Mouse (Mus musculus) cerebellum, adult 11 months (tissue): Measurements from ENCODE around the gene Higd1a.

Source experiments
- DNase-seq: peaks from one replicate; pipeline ENCODE4 v3.0.0; 2022

Gene Higd1a

DNA sequence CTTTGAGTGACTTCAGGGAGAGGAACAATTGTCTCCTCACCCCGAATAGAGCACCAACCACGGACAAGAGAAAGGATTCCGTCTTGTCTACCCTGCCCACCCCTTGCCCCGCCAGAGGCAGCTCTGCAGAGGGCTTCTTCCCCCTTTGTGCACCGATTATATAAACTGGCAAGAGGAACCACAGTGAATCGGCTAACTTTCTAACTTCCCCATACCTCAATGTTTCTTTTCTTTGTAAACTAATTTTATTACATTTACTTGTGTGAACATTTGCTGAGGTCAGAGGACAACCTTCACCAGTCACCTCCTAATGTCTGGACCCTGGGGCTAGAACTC lies at the start of gene Higd1a:
Gene Higd1a, minus strand, starts transcription at position 210 of the 336 bp plus-strand sequence.
- DNase-seq: no peak

DNA sequence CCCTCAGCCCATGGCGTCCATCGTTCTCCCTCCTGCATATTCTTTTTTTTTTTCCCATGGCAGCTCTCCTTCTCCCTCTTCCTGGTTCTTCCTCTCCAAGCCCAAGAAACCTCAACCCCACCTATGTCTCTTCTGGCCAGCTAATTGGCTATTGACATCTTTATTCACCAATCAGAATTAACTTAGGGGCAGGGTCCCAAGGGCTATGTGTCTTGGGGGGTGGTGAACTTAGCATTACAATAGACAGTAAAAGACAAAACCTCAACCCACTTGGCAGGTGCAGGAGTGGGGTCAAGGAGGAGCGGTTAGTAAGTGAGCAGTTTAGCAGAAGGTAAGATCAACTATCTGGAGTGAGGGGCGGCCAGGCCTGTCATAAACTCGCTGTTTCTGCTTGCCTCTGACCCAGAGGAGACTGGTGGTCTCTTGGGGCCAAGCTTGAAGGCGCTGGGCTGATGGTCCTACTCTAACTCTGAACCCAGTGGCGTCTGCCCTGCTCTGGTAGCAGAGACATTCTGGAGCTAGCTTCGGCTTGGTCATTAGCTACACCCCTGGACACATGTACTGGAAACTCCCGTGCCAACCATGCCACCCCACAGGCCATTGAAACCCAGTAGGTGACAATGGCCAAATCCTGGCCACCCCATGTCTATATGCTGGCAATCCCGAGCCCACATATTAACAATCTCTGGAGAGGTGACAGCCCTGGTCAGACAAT lies 49.4 kb upstream of the Higd1a start:
- no peak for DNase-seq

- DNase-seq: no peak
These were observed 48.3 kb upstream of the Higd1a start for GRCm38 (mm10) chr9:121906456-121906855.

DNA sequence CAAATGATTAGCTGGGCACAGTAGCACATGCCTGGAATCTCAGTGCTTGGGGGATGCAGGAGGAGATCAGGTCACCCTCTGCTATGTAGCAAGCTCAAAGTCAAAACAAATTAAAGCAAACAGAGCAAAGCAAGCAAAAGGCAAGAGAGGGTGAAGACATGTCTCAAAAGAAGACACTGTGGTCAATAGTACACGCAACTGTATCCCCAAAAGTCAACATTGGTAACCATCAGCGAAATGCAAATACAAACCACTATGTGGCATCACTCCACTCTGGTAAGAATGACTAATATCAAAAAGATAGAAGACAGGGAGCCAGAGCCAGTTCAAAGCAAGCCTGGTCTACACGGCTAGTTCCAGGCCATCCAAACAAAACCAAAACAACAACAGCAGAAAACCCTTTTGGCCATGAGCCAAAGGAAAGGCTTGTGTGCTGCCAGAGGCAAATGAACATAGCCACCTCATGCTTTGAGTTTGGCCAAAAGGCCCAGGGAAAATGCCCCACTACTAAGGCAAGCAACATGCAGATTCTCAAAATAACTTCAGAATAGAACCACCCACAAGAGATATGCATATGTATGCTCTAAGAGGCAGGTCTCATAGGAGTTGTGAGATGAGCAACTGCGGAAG lies 47.5 kb upstream of the Higd1a start:
- no peak for DNase-seq

- no peak for DNase-seq
These were observed 46.8 kb upstream of the Higd1a start for GRCm38 (mm10) chr9:121904946-121905345.

DNA sequence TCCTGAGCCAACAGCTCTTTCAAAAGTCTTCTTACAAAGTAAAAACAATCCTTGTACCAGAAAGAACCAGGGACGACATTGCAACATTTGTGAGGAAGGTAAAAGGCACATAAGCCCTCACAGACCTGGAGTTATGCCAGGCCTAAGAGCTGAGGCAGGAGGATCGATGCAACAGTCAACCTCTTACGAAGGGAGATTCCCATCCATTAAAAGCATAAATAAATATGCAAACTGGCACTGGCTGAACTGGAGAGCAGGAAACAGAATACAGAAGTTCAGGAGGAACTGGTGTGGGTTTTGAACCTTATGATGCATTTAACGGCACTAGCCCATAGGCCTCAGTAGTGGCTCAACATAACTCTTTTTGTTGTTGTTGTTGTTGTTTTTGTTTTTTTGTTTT lies 46.2 kb upstream of the Higd1a start:
- no peak for DNase-seq

DNA sequence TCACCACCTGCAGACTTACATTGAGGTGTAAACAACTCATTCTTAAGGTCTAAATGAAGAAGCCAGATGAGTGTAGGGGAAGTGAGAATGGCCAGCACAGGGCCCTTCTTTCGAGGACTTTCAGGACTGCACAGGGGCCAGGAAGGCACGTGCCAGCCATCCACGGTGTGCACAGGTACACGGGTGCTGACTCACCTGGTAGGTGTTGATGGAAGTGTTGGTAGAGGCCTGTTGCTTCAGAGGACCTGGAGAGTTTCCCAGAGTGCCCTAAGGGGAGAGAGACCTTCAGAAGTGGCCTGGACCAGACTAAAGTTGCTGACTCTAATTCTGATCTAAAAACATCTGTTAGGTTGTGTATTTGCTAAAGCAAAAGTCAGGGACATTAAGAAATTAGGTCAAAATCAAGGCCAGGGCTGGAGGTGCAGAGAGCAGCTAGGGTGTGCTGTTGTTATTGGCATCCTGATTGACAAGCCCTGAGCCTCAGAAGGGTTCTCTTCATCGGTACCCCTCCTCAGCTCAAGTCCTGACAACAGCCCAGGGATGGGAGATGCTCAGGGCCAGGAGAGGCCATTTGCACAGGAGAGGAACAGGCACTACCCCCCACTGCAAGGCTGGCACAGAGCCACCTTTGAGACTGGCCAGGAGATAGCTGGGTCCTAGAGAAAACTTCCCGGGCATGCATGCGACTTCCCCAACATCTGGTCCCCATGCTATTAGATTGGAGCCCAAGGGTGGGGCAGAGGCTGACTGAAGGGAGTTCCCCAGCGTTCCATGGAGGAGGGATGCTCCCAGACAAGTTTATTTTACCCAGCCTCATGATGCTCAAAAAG lies 45.5 kb upstream of the Higd1a start:
- peak; percentile 18 for DNase-seq

DNA sequence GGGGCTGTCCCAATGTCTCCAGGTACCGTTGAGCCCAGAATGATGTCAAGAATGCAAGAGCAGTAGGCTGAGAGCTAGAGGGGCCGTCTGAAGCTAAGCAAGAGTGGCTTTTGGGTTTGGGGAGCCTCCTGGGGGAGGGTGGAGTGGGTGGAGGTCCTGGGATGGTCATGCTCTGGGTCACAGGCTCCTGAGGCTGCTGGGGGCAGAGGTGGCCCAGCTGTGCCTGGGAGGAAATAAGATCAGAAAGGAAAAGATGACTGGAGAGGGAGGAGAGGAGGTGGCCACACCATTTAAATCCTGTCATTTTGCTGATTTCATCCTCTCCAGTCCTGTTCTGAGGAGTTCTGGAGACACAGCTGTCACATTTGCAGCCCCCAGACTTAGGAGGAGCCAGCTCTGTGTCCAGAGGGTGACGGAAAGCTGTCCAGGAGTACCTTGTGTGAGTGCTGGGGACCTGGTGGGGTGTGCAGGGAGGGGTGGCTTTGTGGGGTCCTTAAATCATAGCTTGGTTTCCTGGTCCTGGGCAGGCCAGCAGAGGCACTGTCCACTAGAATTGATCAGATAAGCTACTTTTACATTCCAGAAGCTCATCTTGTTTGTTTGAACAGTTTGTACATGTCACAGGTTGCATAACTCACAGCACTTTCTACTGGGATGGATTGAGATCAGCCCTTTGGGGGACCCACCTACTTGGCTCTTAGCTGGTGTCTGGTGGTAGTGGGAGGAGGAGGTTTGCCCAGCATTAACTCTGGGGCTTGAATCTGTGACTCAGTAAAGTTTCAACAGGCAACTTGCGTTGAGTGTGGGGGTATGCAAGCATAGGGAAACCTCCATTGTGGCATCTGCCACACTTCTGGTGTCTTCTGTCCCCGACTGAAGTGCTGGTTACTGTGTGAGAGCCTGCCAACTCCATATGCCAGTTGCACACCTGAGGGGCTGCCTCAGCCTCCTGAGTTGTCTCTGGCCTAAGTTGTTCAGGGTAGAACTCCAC lies 43.8 kb upstream of the Higd1a start:
- no peak for DNase-seq

DNA sequence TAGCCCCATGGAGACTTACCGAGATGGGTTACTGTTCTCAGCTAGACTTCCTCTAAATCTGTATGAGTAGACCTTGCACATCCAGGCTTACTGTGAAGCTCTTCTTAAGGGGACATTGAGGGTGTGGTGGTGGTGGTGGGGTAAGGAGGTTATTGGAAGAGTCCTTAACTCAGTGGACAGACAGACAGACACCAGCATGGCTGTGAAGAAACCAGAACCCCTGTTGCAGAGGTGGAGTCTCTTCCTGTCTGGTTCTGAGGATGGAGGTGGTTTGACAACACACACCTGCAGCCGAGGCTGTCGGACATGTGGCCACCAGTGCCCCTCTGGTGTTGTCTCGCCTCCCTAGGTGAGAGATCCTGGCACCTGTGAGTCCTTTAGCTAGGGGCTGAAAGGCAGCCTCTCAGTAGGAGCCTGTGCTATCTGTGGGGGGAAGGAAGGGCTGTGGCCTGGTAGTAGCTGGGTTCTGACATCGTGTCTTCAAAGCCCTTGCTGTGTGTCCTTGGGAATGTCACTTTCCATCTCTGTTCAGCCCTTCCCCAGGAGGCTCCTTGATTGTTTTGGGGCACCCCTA lies 42.2 kb upstream of the Higd1a start:
- no peak for DNase-seq

DNA sequence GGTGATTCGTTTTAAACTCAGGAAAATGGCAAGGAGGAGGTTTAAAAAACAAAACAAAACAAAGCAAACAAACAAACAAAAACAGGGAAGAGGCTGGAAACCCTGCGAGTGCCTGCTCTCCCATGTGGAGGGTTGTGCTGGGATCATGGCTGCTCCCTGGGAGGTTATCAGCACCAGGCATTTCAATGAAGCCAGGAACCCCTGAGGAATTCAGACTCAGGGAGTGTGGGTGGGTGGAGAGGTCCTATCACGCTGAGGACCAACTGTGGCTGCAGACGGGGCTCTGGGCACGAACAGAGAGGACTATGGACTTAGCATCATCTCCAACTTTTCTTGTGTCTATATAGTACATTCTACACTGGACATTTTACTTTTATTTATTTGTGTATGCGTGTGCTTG lies 41.1 kb upstream of the Higd1a start:
- no peak for DNase-seq

- no peak for DNase-seq
These were observed 40.1 kb upstream of the Higd1a start, which contains the start of gene Ackr2 for GRCm38 (mm10) chr9:121898245-121898644. Gene Ackr2 (plus strand): TSS chr9:121898355.

- DNase-seq: no peak
These were observed 38.7 kb upstream of the Higd1a start for GRCm38 (mm10) chr9:121896820-121897219.

DNA sequence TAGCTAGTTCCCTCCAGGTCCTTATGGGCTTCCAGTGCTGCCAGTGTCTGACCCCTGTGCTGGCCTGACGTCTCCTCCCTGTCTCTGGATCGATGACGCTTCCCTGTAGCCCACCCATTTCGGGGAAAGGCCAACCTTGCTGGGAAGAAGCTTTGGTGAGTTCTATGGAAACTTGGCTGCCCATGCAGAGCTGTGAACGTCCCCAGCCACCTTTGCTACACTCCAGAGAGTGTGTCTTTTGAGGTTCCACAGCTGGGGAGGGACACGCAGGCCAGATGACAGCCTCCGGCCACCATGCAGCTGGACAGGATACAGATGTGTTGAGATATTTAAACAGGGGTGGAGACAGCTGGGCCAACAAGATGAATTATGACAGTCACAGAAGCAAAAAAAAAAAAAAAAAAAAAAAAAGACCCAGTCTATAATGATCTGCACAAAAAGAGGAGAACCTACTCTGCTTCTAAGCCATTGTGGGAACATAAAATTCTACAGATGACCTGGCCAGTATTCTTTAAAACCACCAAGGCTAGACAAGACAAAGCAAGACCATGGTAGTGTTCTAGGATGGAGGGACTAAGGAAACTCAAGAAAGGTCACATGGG lies 37.3 kb upstream of the Higd1a start:
- DNase-seq: no peak

GRCm38 (mm10) chr9:121894447-121894846 lies 36.3 kb upstream of the Higd1a start:
- no peak for DNase-seq

- DNase-seq: no peak
These were observed 34.0 kb upstream of the Higd1a start for GRCm38 (mm10) chr9:121892057-121892687.

- no peak for DNase-seq
These were observed 33.1 kb upstream of the Higd1a start for GRCm38 (mm10) chr9:121891301-121891700.

DNA sequence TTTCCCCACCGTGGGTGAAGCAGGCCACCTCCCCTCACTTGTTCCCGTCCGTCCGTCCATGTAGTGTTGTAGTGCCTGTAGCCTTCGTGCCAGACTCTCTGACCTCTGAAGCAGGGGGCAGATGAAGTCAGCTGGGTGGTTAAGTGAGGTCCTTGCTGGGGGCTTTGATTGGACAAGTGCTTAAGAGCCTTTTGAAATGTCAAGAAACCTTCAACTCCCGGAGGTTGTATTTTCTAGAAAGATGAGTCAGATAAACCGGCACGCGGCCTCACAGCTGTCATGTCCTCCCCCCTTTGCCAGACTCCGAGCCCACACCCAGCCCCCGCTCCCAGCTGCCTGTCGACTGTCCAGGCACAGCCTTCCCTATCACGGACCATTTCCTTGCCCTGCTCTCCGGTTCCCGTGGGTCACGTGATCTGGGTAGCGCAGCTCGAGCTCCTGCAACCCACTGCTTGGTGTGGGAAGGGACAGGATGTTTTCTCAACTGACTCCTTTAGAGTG lies 32.3 kb upstream of the Higd1a start:
- DNase-seq: no peak

GRCm38 (mm10) chr9:121889927-121890440 lies 31.8 kb upstream of the Higd1a start:
- no peak for DNase-seq

- DNase-seq: no peak
These were observed 23.9 kb upstream of the Higd1a start for GRCm38 (mm10) chr9:121882015-121882457.

GRCm38 (mm10) chr9:121881301-121881700 lies 23.1 kb upstream of the Higd1a start:
- no peak for DNase-seq

GRCm38 (mm10) chr9:121880840-121881239 lies 22.7 kb upstream of the Higd1a start:
- peak; percentile 29 for DNase-seq
